Mouse (Mus musculus): ENCODE measurements around the gene Snx13. TPM values are rescaled to one million over a fixed set of nuclear protein-coding genes. Genes with fewer than 3 reads are reported as not detected.

The Snx13 gene
- polyA plus RNA-seq, 1 experiment from 2014 or later: 34.5 TPM

- Histone ChIP-seq H3K4me3 (replicated peaks; ENCODE audit: low read depth, low read length) (no peak overlapping the region), H3K36me3 (ENCODE audit: control insufficient read depth, insufficient read depth, low read length) (no peaks in the 10 kb centered on the region), H3K9me3 (ENCODE audit: control insufficient read depth, low read length) (no peaks in the 10 kb centered on the region), H3K27me3 (ENCODE audit: control insufficient read depth, insufficient read depth, low read length) (no peaks in the 10 kb centered on the region), H3K9ac (replicated peaks; ENCODE audit: low read length) (no peak overlapping the region), H3K4me1 (ENCODE audit: control insufficient read depth, insufficient read depth, low read length) (peaks cover under 1% of the 10 kb centered on the region), H3K4me2 (ENCODE audit: low read length) (no peak overlapping the region), H3K27ac (replicated peaks; ENCODE audit: low read depth, low read length) (no peak overlapping the region)
- WGBS: 66% methylated on average over 2 of the region's 2 CpGs
- DNase-seq (no peak), ATAC-seq (ENCODE audit: low FRiP score, low TSS enrichment) (no peak)
Observed at GRCm38 (mm10) chr12:35013950-35014349, 33.0 kb upstream of the Snx13 start.

GRCm38 (mm10) chr12:35016056-35016455 lies 30.9 kb upstream of the Snx13 start:
- ATAC-seq (ENCODE audit: low FRiP score, low TSS enrichment): 0 out of 2 replicates have a peak, but pooled peaks have one; percentile 46
- H3K4me1 ChIP-seq (ENCODE audit: control insufficient read depth, insufficient read depth, low read length): no peaks in the 10 kb centered on the region
- no peak overlapping the region for H3K9ac ChIP-seq (replicated peaks; ENCODE audit: low read length)
- H3K36me3 ChIP-seq (ENCODE audit: control insufficient read depth, insufficient read depth, low read length): no peaks in the 10 kb centered on the region
- no peak overlapping the region for H3K4me2 ChIP-seq (ENCODE audit: low read length)
- no peak overlapping the region for H3K4me3 ChIP-seq (replicated peaks; ENCODE audit: low read depth, low read length)
- no peaks in the 10 kb centered on the region for H3K9me3 ChIP-seq (ENCODE audit: control insufficient read depth, low read length)
- 53% methylated on average over 3 of the region's 3 CpGs for WGBS
- H3K27ac ChIP-seq (replicated peaks; ENCODE audit: low read depth, low read length): no peak overlapping the region
- DNase-seq: peak; percentile 84
- no peaks in the 10 kb centered on the region for H3K27me3 ChIP-seq (ENCODE audit: control insufficient read depth, insufficient read depth, low read length)

- H3K9ac ChIP-seq (replicated peaks; ENCODE audit: low read length): no peak overlapping the region
- ATAC-seq (ENCODE audit: low FRiP score, low TSS enrichment) (no peak), DNase-seq (no peak)
- H3K9me3 ChIP-seq (ENCODE audit: control insufficient read depth, low read length): no peaks in the 10 kb centered on the region
- H3K4me3 ChIP-seq (replicated peaks; ENCODE audit: low read depth, low read length): no peak overlapping the region
- H3K27me3 ChIP-seq (ENCODE audit: control insufficient read depth, insufficient read depth, low read length): no peaks in the 10 kb centered on the region
- no peak overlapping the region for H3K4me2 ChIP-seq (ENCODE audit: low read length)
- no peak overlapping the region for H3K27ac ChIP-seq (replicated peaks; ENCODE audit: low read depth, low read length)
- no peaks in the 10 kb centered on the region for H3K36me3 ChIP-seq (ENCODE audit: control insufficient read depth, insufficient read depth, low read length)
- 92% methylated on average over 9 of the region's 9 CpGs for WGBS
- H3K4me1 ChIP-seq (ENCODE audit: control insufficient read depth, insufficient read depth, low read length): no peaks in the 10 kb centered on the region
Observed at GRCm38 (mm10) chr12:35016481-35017250, 30.3 kb upstream of the Snx13 start.

GRCm38 (mm10) chr12:35018679-35019237 lies 28.2 kb upstream of the Snx13 start:
- H3K27me3 ChIP-seq (ENCODE audit: control insufficient read depth, insufficient read depth, low read length): no peaks in the 10 kb centered on the region
- 86% methylated on average over 9 of the region's 9 CpGs for WGBS
- ATAC-seq (ENCODE audit: low FRiP score, low TSS enrichment) (no peak), DNase-seq (no peak)
- no peak overlapping the region for H3K4me3 ChIP-seq (replicated peaks; ENCODE audit: low read depth, low read length)
- no peaks in the 10 kb centered on the region for H3K36me3 ChIP-seq (ENCODE audit: control insufficient read depth, insufficient read depth, low read length)
- H3K4me2 ChIP-seq (ENCODE audit: low read length): no peak overlapping the region
- H3K27ac ChIP-seq (replicated peaks; ENCODE audit: low read depth, low read length): no peak overlapping the region
- no peaks in the 10 kb centered on the region for H3K9me3 ChIP-seq (ENCODE audit: control insufficient read depth, low read length)
- H3K4me1 ChIP-seq (ENCODE audit: control insufficient read depth, insufficient read depth, low read length): no peaks in the 10 kb centered on the region
- H3K9ac ChIP-seq (replicated peaks; ENCODE audit: low read length): no peak overlapping the region

- ATAC-seq (ENCODE audit: low FRiP score, low TSS enrichment): no peak
- no peaks in the 10 kb centered on the region for H3K9me3 ChIP-seq (ENCODE audit: control insufficient read depth, low read length)
- H3K4me2 ChIP-seq (ENCODE audit: low read length): no peak overlapping the region
- no peaks in the 10 kb centered on the region for H3K27me3 ChIP-seq (ENCODE audit: control insufficient read depth, insufficient read depth, low read length)
- DNase-seq: no peak
- WGBS: 89% methylated on average over 9 of the region's 9 CpGs
- no peak overlapping the region for H3K4me3 ChIP-seq (replicated peaks; ENCODE audit: low read depth, low read length)
- no peaks in the 10 kb centered on the region for H3K36me3 ChIP-seq (ENCODE audit: control insufficient read depth, insufficient read depth, low read length)
- no peak overlapping the region for H3K27ac ChIP-seq (replicated peaks; ENCODE audit: low read depth, low read length)
- no peak overlapping the region for H3K9ac ChIP-seq (replicated peaks; ENCODE audit: low read length)
- H3K4me1 ChIP-seq (ENCODE audit: control insufficient read depth, insufficient read depth, low read length): no peaks in the 10 kb centered on the region
Observed at GRCm38 (mm10) chr12:35021285-35021684, 25.7 kb upstream of the Snx13 start.

GRCm38 (mm10) chr12:35022066-35022465 lies 24.9 kb upstream of the Snx13 start:
- DNase-seq (no peak), ATAC-seq (ENCODE audit: low FRiP score, low TSS enrichment) (no peak)
- H3K9ac ChIP-seq (replicated peaks; ENCODE audit: low read length): no peak overlapping the region
- H3K27me3 ChIP-seq (ENCODE audit: control insufficient read depth, insufficient read depth, low read length): no peaks in the 10 kb centered on the region
- H3K4me2 ChIP-seq (ENCODE audit: low read length): no peak overlapping the region
- no peaks in the 10 kb centered on the region for H3K9me3 ChIP-seq (ENCODE audit: control insufficient read depth, low read length)
- H3K27ac ChIP-seq (replicated peaks; ENCODE audit: low read depth, low read length): no peak overlapping the region
- H3K4me1 ChIP-seq (ENCODE audit: control insufficient read depth, insufficient read depth, low read length): no peaks in the 10 kb centered on the region
- no peak overlapping the region for H3K4me3 ChIP-seq (replicated peaks; ENCODE audit: low read depth, low read length)
- WGBS: 35% methylated on average over 10 of the region's 10 CpGs
- H3K36me3 ChIP-seq (ENCODE audit: control insufficient read depth, insufficient read depth, low read length): no peaks in the 10 kb centered on the region

GRCm38 (mm10) chr12:35025916-35026432 lies 21.0 kb upstream of the Snx13 start:
- no peak overlapping the region for H3K4me2 ChIP-seq (ENCODE audit: low read length)
- H3K9ac ChIP-seq (replicated peaks; ENCODE audit: low read length): no peak overlapping the region
- no peaks in the 10 kb centered on the region for H3K9me3 ChIP-seq (ENCODE audit: control insufficient read depth, low read length)
- no peak overlapping the region for H3K27ac ChIP-seq (replicated peaks; ENCODE audit: low read depth, low read length)
- ATAC-seq (ENCODE audit: low FRiP score, low TSS enrichment) (no peak), DNase-seq (no peak)
- H3K4me3 ChIP-seq (replicated peaks; ENCODE audit: low read depth, low read length): no peak overlapping the region
- H3K4me1 ChIP-seq (ENCODE audit: control insufficient read depth, insufficient read depth, low read length): no peaks in the 10 kb centered on the region
- no peaks in the 10 kb centered on the region for H3K36me3 ChIP-seq (ENCODE audit: control insufficient read depth, insufficient read depth, low read length)
- no peaks in the 10 kb centered on the region for H3K27me3 ChIP-seq (ENCODE audit: control insufficient read depth, insufficient read depth, low read length)
- 69% methylated on average over 4 of the region's 4 CpGs for WGBS

GRCm38 (mm10) chr12:35027533-35027932 lies 19.5 kb upstream of the Snx13 start:
- ATAC-seq (ENCODE audit: low FRiP score, low TSS enrichment) (no peak), DNase-seq (no peak)
- no peaks in the 10 kb centered on the region for H3K9me3 ChIP-seq (ENCODE audit: control insufficient read depth, low read length)
- no peaks in the 10 kb centered on the region for H3K36me3 ChIP-seq (ENCODE audit: control insufficient read depth, insufficient read depth, low read length)
- H3K9ac ChIP-seq (replicated peaks; ENCODE audit: low read length): no peak overlapping the region
- no peak overlapping the region for H3K4me3 ChIP-seq (replicated peaks; ENCODE audit: low read depth, low read length)
- no peak overlapping the region for H3K4me2 ChIP-seq (ENCODE audit: low read length)
- no peaks in the 10 kb centered on the region for H3K27me3 ChIP-seq (ENCODE audit: control insufficient read depth, insufficient read depth, low read length)
- H3K4me1 ChIP-seq (ENCODE audit: control insufficient read depth, insufficient read depth, low read length): no peaks in the 10 kb centered on the region
- WGBS: 37% methylated on average over 1 of the region's 1 CpGs
- H3K27ac ChIP-seq (replicated peaks; ENCODE audit: low read depth, low read length): no peak overlapping the region
